Mouse (Mus musculus) bone marrow macrophage, adult 2 months (primary cell): ENCODE measurements around the gene Cnn3.

ENCODE experiments used
- CTCF ChIP-seq: IDR thresholded peaks from 2 replicates; pipeline ENCODE4 v1.5.1; 2012; ENCODE audit warnings: low read depth, mild to moderate bottlenecking, low read length, moderate library complexity
- POLR2A ChIP-seq: IDR thresholded peaks from 2 replicates; pipeline ENCODE4 v1.6.1; 2012; ENCODE audit warnings: mild to moderate bottlenecking, low read depth, low read length, borderline replicate concordance

GRCm38 (mm10) chr3:121480030-121480960 is 54.0 kb downstream of the Cnn3 start:
- no peak for TF ChIP-seq CTCF
- TF ChIP-seq POLR2A, result no peak
